Mouse (Mus musculus): ENCODE measurements around the gene Fanci. TPM values are rescaled to one million over a fixed set of nuclear protein-coding genes. Genes with fewer than 3 reads are reported as not detected.

Fanci gene
- polyA plus RNA-seq, 1 experiment from 2014 or later = 24.0 TPM

- Histone ChIP-seq H3K4me1 (replicated peaks; ENCODE audit: control insufficient read depth, insufficient read depth, low read length) (no peaks in the 10 kb centered on the region), H3K36me3 (ENCODE audit: control insufficient read depth, insufficient read depth, low read length) (no peaks in the 10 kb centered on the region), H3K4me2 (ENCODE audit: low read depth, low read length, severe bottlenecking) (no peak overlapping the region), H3K9me3 (ENCODE audit: control insufficient read depth, low read length) (no peaks in the 10 kb centered on the region), H3K27ac (ENCODE audit: low read depth, low read length) (no peak overlapping the region), H3K9ac (ENCODE audit: low read length) (no peak overlapping the region), H3K4me3 (ENCODE audit: low read depth, low read length) (no peak overlapping the region), H3K27me3 (ENCODE audit: control insufficient read depth, insufficient read depth, low read length) (no peaks in the 10 kb centered on the region)
- DNase-seq (ENCODE audit: low spot score) (no peak), ATAC-seq (replicated peaks; ENCODE audit: low FRiP score) (no peak)
- 91% methylated on average over 10 of the region's 10 CpGs for WGBS
Observed at GRCm38 (mm10) chr7:79376516-79377275, 15.0 kb upstream of the Fanci start.

GRCm38 (mm10) chr7:79386422-79387133, 5.2 kb upstream of the Fanci start, which contains the start of gene Rlbp1:
Gene Rlbp1 (minus strand): TSS chr7:79387048.
- ATAC-seq (replicated peaks; ENCODE audit: low FRiP score) = peak; percentile 66; the same call in 1 of the 2 replicates
- Histone ChIP-seq H3K36me3 (ENCODE audit: control insufficient read depth, insufficient read depth, low read length) (no peaks in the 10 kb centered on the region), H3K4me2 (ENCODE audit: low read depth, low read length, severe bottlenecking) (no peak within 1 kb of the TSS), H3K4me1 (replicated peaks; ENCODE audit: control insufficient read depth, insufficient read depth, low read length) (peaks cover 9% of the 10 kb centered on the region; the same call in 1 of the 2 replicates), H3K9me3 (ENCODE audit: control insufficient read depth, low read length) (no peaks in the 10 kb centered on the region), H3K27me3 (ENCODE audit: control insufficient read depth, insufficient read depth, low read length) (no peaks in the 10 kb centered on the region), H3K9ac (ENCODE audit: low read length) (peak within 1 kb of the TSS; percentile 23; the same call in 1 of the 2 replicates), H3K27ac (ENCODE audit: low read depth, low read length) (peak within 1 kb of the TSS; percentile 3; the same call in 1 of the 2 replicates), H3K4me3 (ENCODE audit: low read depth, low read length) (no peak within 1 kb of the TSS)
- DNase-seq (ENCODE audit: low spot score) = no peak
- 50% methylated on average over 16 of the region's 16 CpGs for WGBS

GRCm38 (mm10) chr7:79387140-79387539, 4.6 kb upstream of the Fanci start:
- peak overlapping the region; percentile 3; the same call in 1 of the 2 replicates for H3K27ac ChIP-seq (ENCODE audit: low read depth, low read length)
- peaks cover 9% of the 10 kb centered on the region; the same call in 1 of the 2 replicates for H3K4me1 ChIP-seq (replicated peaks; ENCODE audit: control insufficient read depth, insufficient read depth, low read length)
- ATAC-seq (replicated peaks; ENCODE audit: low FRiP score) (0 out of 2 replicates have a peak, but pooled peaks have one; percentile 8), DNase-seq (ENCODE audit: low spot score) (no peak)
- 65% methylated on average over 8 of the region's 8 CpGs for WGBS
- H3K27me3 ChIP-seq (ENCODE audit: control insufficient read depth, insufficient read depth, low read length) = no peaks in the 10 kb centered on the region
- H3K4me2 ChIP-seq (ENCODE audit: low read depth, low read length, severe bottlenecking) = no peak overlapping the region
- H3K9ac ChIP-seq (ENCODE audit: low read length) = peak overlapping the region; percentile 23; the same call in 1 of the 2 replicates
- H3K9me3 ChIP-seq (ENCODE audit: control insufficient read depth, low read length) = no peaks in the 10 kb centered on the region
- no peaks in the 10 kb centered on the region for H3K36me3 ChIP-seq (ENCODE audit: control insufficient read depth, insufficient read depth, low read length)
- H3K4me3 ChIP-seq (ENCODE audit: low read depth, low read length) = no peak overlapping the region

- H3K4me3 ChIP-seq (ENCODE audit: low read depth, low read length) = no peak overlapping the region
- H3K27me3 ChIP-seq (ENCODE audit: control insufficient read depth, insufficient read depth, low read length) = no peaks in the 10 kb centered on the region
- no peak overlapping the region for H3K9ac ChIP-seq (ENCODE audit: low read length)
- peaks cover 11% of the 10 kb centered on the region; the same call in 1 of the 2 replicates for H3K4me1 ChIP-seq (replicated peaks; ENCODE audit: control insufficient read depth, insufficient read depth, low read length)
- H3K9me3 ChIP-seq (ENCODE audit: control insufficient read depth, low read length) = no peaks in the 10 kb centered on the region
- H3K4me2 ChIP-seq (ENCODE audit: low read depth, low read length, severe bottlenecking) = no peak overlapping the region
- no peaks in the 10 kb centered on the region for H3K36me3 ChIP-seq (ENCODE audit: control insufficient read depth, insufficient read depth, low read length)
- WGBS = 46% methylated on average over 7 of the region's 7 CpGs
- ATAC-seq (replicated peaks; ENCODE audit: low FRiP score) (no peak), DNase-seq (ENCODE audit: low spot score) (no peak)
- no peak overlapping the region for H3K27ac ChIP-seq (ENCODE audit: low read depth, low read length)
Observed at GRCm38 (mm10) chr7:79387991-79388390, 3.7 kb upstream of the Fanci start.

DNA sequence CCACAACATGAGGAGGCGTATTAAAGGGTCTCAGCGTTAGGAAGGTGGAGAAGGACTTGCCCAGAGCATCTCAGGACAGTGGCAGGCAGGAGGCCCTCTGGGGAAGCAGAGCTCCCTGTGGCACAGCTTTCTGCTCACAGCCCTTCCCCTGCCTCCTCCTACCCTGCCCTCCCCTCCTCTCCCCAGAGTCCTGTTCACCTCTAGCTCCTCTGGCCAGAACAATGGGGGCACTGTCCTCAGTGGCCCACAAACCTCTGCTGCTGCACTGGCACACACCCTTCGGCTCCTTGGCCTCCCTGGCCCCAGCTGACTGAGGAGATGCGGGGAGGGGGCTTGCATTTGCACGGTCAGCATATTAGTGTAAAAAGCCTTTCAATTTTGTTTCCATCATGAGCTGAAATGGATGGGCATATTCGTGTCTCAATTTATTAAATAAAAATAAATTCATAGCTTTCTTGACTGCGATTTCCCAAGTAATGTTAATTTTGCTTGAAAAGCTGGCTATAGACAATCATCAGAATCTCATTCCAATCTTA, 3.0 kb upstream of the Fanci start:
- Histone ChIP-seq H3K27me3 (ENCODE audit: control insufficient read depth, insufficient read depth, low read length) (no peaks in the 10 kb centered on the region), H3K9ac (ENCODE audit: low read length) (no peak overlapping the region), H3K4me3 (ENCODE audit: low read depth, low read length) (no peak overlapping the region), H3K36me3 (ENCODE audit: control insufficient read depth, insufficient read depth, low read length) (no peaks in the 10 kb centered on the region), H3K27ac (ENCODE audit: low read depth, low read length) (no peak overlapping the region), H3K4me1 (replicated peaks; ENCODE audit: control insufficient read depth, insufficient read depth, low read length) (peaks cover 11% of the 10 kb centered on the region; the same call in 1 of the 2 replicates), H3K9me3 (ENCODE audit: control insufficient read depth, low read length) (no peaks in the 10 kb centered on the region), H3K4me2 (ENCODE audit: low read depth, low read length, severe bottlenecking) (no peak overlapping the region)
- ATAC-seq (replicated peaks; ENCODE audit: low FRiP score) (no peak), DNase-seq (ENCODE audit: low spot score) (peak; percentile 56)
- WGBS = 59% methylated on average over 7 of the region's 7 CpGs

DNA sequence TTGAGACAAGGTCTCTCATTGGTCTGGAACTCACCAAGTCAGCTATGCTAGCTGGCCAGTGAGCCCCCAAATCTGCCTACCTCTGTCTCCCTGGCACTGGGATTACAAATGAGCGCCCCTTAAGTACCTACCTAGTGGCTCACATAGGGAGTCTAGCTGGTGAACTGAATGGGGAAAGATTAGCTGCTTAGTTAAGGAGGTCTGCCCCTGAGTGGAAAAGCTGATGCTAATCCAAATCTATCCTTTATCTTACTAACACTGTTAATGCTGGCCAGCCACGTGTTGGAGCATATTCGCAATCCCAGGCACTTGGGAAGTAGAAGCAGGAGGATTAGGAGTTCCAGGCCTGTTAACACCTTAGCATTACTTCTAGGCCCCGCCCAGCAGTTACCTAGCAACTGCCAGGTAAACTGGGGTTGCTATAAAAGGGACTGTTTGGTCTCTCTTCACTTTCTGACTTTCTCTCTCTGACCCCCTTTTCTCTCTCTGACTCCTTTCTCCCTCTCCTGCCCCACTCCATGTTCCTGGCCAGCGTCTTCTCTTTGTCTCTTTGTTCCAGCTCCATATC, 1.5 kb upstream of the Fanci start:
- no peaks in the 10 kb centered on the region for H3K9me3 ChIP-seq (ENCODE audit: control insufficient read depth, low read length)
- peaks cover 11% of the 10 kb centered on the region; the same call in 1 of the 2 replicates for H3K4me1 ChIP-seq (replicated peaks; ENCODE audit: control insufficient read depth, insufficient read depth, low read length)
- no peak overlapping the region for H3K4me3 ChIP-seq (ENCODE audit: low read depth, low read length)
- no peak overlapping the region for H3K27ac ChIP-seq (ENCODE audit: low read depth, low read length)
- no peak overlapping the region for H3K4me2 ChIP-seq (ENCODE audit: low read depth, low read length, severe bottlenecking)
- H3K36me3 ChIP-seq (ENCODE audit: control insufficient read depth, insufficient read depth, low read length) = no peaks in the 10 kb centered on the region
- no peak for DNase-seq (ENCODE audit: low spot score)
- 67% methylated on average over 5 of the region's 5 CpGs for WGBS
- no peak overlapping the region for H3K9ac ChIP-seq (ENCODE audit: low read length)
- no peak for ATAC-seq (replicated peaks; ENCODE audit: low FRiP score)
- no peaks in the 10 kb centered on the region for H3K27me3 ChIP-seq (ENCODE audit: control insufficient read depth, insufficient read depth, low read length)

DNA sequence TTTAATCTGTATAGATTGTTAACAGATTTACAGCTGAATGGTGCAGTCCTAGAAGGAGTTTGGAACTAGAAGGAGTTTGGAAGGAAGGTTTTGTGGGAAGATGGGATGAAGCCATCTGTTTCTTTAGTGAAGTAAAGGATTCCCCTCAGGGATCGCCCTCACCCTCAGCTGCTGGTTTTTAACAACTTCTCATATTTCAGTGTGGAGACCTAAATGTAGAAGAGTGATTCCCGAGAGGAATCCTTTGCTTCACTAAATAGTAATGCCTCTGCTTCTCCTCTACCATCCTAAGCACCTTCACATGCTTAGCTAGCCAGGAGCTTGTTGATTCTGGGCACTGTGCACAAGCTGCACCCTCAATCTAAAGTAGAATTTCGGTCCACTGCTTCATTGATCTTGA, 258 bp upstream of the Fanci start:
- H3K27me3 ChIP-seq (ENCODE audit: control insufficient read depth, insufficient read depth, low read length) = no peaks in the 10 kb centered on the region
- peak overlapping the region; percentile 74 for H3K27ac ChIP-seq (ENCODE audit: low read depth, low read length)
- peak overlapping the region; percentile 78 for H3K9ac ChIP-seq (ENCODE audit: low read length)
- no peaks in the 10 kb centered on the region for H3K9me3 ChIP-seq (ENCODE audit: control insufficient read depth, low read length)
- DNase-seq (ENCODE audit: low spot score) = no peak
- no peak for ATAC-seq (replicated peaks; ENCODE audit: low FRiP score)
- H3K4me1 ChIP-seq (replicated peaks; ENCODE audit: control insufficient read depth, insufficient read depth, low read length) = peaks cover 9% of the 10 kb centered on the region; the same call in 1 of the 2 replicates
- H3K36me3 ChIP-seq (ENCODE audit: control insufficient read depth, insufficient read depth, low read length) = no peaks in the 10 kb centered on the region
- 14% methylated on average over 3 of the region's 3 CpGs for WGBS
- H3K4me2 ChIP-seq (ENCODE audit: low read depth, low read length, severe bottlenecking) = peak overlapping the region; percentile 85
- H3K4me3 ChIP-seq (ENCODE audit: low read depth, low read length) = peak overlapping the region; percentile 64

GRCm38 (mm10) chr7:79392860-79393513, 1.3 kb downstream of the Fanci start:
- peak overlapping the region; percentile 78 for H3K9ac ChIP-seq (ENCODE audit: low read length)
- H3K27me3 ChIP-seq (ENCODE audit: control insufficient read depth, insufficient read depth, low read length) = no peaks in the 10 kb centered on the region
- peaks cover 2% of the 10 kb centered on the region; the same call in 1 of the 2 replicates for H3K4me1 ChIP-seq (replicated peaks; ENCODE audit: control insufficient read depth, insufficient read depth, low read length)
- H3K36me3 ChIP-seq (ENCODE audit: control insufficient read depth, insufficient read depth, low read length) = no peaks in the 10 kb centered on the region
- DNase-seq (ENCODE audit: low spot score) (no peak), ATAC-seq (replicated peaks; ENCODE audit: low FRiP score) (peak; percentile 40)
- no peaks in the 10 kb centered on the region for H3K9me3 ChIP-seq (ENCODE audit: control insufficient read depth, low read length)
- WGBS = 63% methylated on average over 9 of the region's 9 CpGs
- H3K4me2 ChIP-seq (ENCODE audit: low read depth, low read length, severe bottlenecking) = peak overlapping the region; percentile 85
- no peak overlapping the region for H3K27ac ChIP-seq (ENCODE audit: low read depth, low read length)
- peak overlapping the region; percentile 64 for H3K4me3 ChIP-seq (ENCODE audit: low read depth, low read length)

All from forebrain, embryonic 11.5 days (tissue).